Mouse (Mus musculus): Measurements from ENCODE around the gene Tenm2. TPM values are rescaled to one million over a fixed set of nuclear protein-coding genes. Genes with fewer than 3 reads are reported as not detected.

Gene Tenm2
- total RNA-seq, 2 experiments from 2014 or later, result 83.7 to 84.3 TPM

DNA sequence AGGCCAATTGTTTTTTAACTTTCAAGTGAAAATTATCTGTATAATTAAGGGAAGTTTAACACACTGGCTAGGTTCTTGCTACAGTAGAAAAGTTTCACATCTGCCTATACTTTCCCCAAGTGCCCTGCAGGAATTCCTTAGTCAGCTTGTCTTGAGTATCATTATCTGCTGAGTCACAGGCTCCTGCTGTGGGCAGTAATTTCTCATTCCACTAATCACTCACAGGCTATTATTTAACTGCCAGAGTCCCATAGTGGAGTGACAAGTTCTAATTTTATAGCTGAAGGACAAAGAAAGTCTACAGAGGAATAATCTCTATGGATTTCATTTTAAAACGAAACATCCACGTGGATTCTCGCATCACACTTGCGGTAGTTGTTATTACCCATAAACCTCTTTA, 489.5 kb downstream of the Tenm2 start:
- intact Hi-C loops (cut with DNase I), result no loop called here

DNA sequence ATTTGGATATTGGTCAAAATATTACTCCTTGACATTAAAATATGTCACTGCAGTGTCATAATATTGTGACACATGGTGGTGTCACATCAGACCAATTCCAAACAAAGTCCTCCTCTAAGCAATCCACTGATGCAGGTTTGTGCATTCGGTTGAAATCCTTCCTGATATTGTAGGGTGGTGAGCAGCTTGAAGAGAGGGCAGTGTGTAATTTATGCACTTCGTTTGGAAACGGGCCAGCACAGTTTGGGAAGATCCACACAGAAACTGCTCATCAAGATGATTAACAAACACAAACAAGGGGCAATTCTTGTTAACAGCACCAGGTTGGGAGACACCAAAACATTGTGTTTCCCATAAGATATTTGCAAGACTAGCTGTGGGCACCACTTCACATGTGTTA, 508.0 kb downstream of the Tenm2 start:
- intact Hi-C loops (cut with DNase I), result no loop called here
- DNase-seq (ENCODE audit: low spot score in 2 of 2), result no peak

More for the DNA sequence above, 489.5 kb downstream of the Tenm2 start:
- no peak for DNase-seq (ENCODE audit: low spot score in 2 of 2)

DNA sequence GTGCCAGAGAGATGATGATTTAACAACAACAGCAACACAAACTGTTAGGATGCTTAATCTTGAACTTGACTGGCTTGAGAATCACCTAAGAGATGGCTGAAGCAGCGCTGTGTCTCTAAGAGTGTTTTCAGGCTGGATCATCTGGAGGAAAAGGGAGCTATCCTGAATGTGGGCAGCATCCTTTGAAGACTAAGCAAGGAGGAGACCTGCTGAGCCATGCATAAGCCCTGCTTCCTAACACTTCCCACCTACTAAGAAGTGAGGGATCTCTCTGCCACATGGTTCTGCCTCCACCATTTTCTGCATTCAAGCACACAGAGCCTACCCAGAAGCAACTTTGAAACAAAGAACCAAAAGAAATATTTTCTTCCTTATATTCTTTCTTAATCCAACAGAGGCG, 532.9 kb downstream of the Tenm2 start:
- peak in 1 of 2 experiments; percentile 31 for DNase-seq (ENCODE audit: low spot score in 2 of 2)
- intact Hi-C loops (cut with DNase I), result no loop called here

DNA sequence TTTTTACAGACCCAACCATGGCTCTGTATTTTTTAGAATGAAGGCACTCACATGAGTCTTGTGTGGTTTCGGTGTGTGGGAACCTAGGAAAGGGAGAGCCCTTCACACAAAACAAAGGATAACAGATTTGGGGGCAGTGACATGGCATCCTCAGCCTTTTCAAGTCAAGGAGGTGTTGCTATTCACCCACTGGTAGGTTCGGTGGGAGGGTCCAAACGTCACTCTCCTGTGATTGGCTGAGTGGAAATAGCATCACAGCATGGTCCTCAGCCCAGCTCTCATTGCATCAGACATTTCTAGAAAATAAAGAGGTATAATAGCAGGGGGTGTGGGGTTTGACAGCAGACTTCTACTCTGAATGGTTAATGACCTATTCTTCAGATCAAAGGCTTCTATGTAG, 534.8 kb downstream of the Tenm2 start:
- DNase-seq (ENCODE audit: low spot score in 2 of 2), result no peak
- intact Hi-C loops (cut with DNase I), result no loop called here

DNA sequence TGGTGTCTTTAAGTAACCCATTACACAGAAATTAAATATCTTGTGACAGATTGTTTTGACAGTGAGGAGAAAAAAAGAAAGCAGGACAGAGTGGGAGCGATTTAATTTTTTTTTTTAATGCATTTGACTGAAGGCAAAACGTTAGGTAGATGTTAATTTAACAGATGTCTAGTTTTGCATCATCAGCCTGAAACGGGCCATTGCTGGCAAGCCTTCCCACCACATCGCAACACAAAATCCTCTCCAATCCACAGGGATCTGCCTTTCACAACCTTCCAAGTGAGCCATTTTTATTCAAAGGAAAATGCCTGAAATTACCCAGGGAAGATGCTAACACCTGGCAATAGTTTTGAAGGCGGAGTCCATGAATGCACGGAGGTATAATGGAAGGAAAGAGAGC, 535.6 kb downstream of the Tenm2 start:
- DNase-seq (ENCODE audit: low spot score in 2 of 2), result peak in 1 of 2 experiments; percentile 18
- intact Hi-C loops (cut with DNase I), result no loop called here

DNA sequence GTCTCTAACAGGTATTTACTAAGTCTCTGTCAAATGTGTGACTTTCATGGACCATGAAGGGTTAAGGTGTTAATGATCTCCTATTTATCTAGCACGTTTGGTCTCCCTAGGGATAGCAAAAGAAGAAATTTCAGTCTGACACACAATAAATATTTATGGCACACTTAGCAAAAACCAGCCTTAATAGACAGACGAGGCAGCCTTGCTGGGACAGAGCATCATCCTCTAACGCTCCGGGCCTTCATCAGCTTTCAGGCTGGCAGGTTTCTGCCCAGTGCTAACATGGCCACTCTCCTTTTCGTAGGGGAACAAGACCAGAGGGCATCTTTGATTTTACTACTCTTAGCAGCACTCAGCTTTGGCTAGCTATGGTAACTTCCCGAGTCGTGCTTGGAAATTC, 537.5 kb downstream of the Tenm2 start:
- no peak for DNase-seq (ENCODE audit: low spot score in 2 of 2)
- intact Hi-C loops (cut with DNase I), result no loop called here

DNA sequence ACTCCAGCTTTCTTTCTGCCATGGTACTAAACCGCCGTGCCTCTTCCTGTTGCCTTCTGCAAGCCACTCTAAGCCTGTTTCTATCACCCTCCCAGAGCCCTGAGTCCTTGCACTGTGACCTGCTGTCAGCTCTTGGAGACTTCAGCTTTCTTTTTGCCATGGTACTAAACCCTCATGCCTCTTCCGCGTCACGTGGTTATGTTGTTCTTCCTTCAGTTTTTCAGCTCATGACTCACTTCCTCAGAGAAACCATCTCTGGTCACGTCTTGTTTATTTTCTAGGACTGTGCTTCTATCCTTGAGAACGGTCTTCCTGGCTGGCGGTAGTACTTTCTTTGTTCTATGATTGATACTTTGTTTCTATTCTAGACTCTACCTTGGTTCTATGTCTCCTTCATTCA, 537.9 kb downstream of the Tenm2 start:
- intact Hi-C loops (cut with DNase I), result no loop called here

DNA sequence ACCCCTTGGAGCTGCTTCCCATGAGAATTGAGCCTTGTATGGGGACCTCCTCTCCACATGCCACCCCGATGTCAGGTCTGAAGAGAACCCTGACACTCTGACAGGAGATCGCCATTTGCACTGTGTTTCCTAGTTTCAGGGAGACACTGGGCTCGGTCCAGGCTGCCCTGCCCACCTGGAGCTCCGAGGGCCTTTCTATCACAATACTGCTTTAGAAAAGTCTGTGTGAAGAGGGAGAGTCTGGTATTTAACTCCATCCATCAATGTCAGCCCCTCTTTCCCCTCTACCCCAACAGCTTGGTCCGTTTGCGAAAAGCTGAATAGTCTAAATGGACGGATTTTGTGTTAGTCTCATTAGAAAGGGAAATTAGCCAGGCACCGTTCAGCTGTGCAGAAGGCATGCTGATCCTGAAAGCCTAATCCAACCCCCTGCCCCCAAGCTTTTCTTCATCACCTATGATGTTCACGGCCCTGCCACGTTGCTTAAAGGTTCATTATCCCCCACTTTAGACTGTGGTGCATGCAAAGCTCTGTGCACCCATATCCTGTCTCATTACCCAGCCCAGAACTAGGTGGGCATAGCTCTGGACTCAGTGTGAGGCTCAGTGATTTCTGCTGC, 538.6 kb downstream of the Tenm2 start:
- no peak for DNase-seq (ENCODE audit: low spot score in 2 of 2)
- intact Hi-C loops (cut with DNase I), result no loop called here

More for the DNA sequence above, 537.9 kb downstream of the Tenm2 start:
- DNase-seq (ENCODE audit: low spot score in 2 of 2), result no peak

DNA sequence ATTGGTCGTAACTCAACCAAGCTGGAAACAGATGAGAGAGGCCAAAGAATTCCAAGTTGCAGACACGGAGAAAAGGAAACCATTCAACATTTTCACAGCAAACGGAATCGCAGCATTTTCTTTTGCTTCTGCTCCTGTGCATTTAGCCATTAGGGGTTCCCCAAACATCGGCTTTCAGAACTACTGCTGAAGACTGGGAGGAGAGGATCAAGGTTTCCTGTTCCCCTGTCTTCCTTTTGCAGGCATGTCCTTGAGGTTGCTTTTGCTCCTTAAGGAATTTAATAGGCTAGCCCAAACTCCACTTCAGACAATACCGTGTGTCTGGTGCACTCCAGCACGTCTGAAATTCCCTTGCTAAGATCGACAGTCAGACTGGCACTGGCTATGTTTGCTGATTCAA, 541.0 kb downstream of the Tenm2 start:
- DNase-seq (ENCODE audit: low spot score in 2 of 2), result peak in 1 of 2 experiments; percentile 16
- intact Hi-C loops (cut with DNase I), result no loop called here

DNA sequence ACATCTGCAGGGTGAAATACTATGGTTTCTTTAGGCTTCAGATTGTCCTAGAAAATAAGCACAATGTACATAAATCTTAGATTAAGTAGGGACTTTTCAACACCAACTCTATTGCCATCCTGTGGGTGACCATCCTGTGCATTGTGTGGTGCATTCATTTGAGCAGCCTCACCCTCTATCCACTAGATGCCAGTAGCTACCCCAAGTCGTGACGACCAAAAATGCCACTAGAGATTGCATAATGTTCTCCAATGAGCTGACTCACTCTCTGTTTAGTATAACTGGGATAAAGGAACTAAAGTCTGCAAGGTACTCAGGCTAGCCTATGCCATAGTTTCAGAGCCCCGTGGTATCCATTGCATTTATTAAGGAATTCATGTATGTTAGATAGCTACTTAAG, 543.1 kb downstream of the Tenm2 start:
- DNase-seq (ENCODE audit: low spot score in 2 of 2), result peak in 1 of 2 experiments; percentile 37
- intact Hi-C loops (cut with DNase I), result no loop called here

DNA sequence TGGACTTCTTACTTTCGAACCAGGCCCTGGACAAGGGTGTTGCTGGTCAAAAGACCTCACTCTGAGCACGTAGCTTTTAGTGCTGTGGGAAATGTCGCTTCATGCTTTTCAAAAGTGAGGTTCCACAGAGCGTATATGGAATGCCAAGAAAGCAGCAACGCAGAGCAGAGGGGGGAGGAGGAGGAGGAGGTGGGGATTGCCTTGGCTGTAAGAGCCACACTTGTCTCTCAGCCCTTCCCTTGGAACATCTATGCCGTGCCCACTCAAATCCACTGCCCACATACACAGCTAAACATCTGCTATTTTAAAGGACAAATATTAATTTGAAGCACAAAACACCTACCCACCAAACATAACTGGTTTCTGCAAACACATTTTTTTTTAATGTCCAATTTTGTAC, 544.9 kb downstream of the Tenm2 start:
- intact Hi-C loops (cut with DNase I), result no loop called here
- DNase-seq (ENCODE audit: low spot score in 2 of 2), result peak in 1 of 2 experiments; percentile 32

DNA sequence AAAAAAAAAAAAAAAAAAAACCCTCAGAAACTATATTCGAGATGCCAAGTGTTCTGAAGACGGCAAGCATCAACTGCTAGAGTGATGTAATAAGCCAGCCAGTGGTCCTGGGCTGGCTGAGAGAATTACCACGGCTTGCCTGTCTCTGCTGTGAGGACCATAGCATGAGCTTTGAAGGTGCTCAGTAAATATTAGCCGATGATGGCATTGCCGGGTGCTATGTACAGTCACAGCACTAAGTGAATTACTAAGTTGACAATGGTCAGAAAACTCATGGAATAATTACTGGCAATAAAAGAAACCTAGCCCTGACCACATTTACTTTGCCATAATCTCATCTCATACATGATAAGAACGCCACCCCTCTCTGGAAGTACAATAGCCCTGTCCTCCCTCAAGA, 549.5 kb downstream of the Tenm2 start:
- intact Hi-C loops (cut with DNase I), result loop anchor here (10.0 kb wide), 1 partner anchor 549 kb away; the partner anchor contains the start of gene Tenm2
- DNase-seq (ENCODE audit: low spot score in 2 of 2), result no peak

DNA sequence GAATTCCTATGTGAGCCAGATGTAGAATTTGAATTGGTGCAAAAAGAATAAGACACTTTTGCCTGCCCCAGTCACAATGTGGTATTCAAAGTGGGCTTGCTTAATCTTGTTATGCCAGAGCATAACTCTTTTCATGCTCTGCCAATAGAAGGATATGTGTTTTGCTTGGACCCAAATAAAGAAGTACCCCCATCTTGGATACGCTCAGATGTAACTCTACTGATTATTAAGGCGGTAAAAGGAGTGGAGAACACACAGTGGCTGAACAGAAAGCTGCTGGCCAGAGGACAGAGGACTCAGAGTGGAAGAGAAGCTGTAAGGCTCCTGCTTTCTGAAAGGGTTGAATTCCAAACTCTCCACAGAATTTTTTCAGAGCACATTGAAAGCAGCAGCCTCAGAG, 556.4 kb downstream of the Tenm2 start:
- intact Hi-C loops (cut with DNase I), result loop anchor here (5.0 to 10.0 kb wide), 2 partner anchors 457 to 635 kb away; no protein-coding TSS in a partner anchor
- DNase-seq (ENCODE audit: low spot score in 2 of 2), result no peak

DNA sequence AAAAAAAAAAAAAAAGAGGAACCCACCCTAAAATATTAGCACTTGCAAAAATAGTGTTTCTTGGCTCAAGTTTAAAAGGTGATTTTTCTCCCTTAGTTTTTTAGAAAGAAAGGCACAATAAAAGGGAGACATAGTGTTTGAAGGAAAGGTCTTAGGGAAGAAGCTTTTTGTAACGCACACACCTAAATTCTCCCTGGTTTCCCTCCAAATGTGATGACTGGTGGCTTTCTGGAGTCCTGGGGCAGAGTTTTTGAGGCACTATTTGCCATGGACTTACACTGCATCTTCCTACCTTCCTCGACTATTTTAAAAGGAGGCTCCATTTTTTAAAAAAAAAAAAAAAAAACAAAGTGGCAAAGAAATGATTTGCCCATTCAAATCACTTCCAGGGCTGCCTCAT, 557.2 kb downstream of the Tenm2 start:
- no peak for DNase-seq (ENCODE audit: low spot score in 2 of 2)
- intact Hi-C loops (cut with DNase I), result loop anchor here (5.0 to 10.0 kb wide), 2 partner anchors 456 to 634 kb away; no protein-coding TSS in a partner anchor

DNA sequence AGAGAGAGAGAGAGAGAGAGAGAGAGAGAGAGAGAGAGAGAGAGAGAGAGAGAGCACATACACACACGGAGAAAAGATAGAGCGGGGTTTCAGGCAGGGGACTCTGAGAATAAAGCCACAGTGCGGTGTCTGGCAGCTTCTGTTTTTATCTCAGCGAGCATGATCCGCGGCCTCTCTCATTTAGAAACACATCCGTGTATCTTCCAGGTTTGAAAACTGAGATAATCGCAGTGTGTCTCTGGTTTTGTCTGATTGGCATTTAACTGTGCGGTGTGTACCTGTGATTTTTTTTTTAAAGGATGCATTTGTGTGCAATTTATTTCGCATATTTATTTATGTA, 557.7 kb downstream of the Tenm2 start:
- intact Hi-C loops (cut with DNase I), result loop anchor here (5.0 to 10.0 kb wide), 2 partner anchors 456 to 633 kb away; no protein-coding TSS in a partner anchor
- DNase-seq (ENCODE audit: low spot score in 2 of 2), result no peak

DNA sequence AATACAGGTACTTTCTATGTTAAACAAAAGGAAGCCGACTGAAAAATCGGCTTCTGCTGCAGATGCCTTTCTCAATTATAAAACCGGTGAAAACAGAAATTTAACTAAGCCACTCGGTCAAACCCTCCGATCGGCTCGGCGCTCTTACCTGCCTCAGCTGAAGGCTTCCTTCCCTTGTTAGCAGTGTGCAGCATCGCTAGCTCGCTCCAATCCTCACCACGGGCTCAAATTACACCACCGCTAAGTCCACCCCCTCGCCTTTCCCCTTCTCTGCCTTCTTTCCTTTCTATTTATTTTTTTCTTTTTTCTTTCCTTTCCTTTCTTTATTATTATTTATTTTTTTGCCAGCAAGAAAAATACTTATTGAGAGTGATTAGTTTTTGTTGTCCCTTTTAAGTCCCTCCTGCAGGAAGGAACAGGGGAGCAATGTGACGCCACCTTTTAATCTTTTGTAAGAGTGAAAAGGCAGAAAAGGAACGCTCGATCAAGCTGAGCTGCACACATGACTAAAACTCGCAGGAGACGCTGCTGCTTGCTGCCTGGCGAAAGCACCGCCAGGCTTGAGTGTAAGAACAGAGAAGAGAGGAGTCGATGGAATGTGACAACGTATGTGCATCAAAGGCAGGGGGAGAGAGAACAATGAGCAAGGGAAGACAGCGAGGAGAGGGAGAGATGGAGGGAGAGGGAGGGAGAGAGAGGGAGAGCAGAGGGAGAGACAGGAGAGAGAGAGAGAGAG, 558.3 kb downstream of the Tenm2 start:
- intact Hi-C loops (cut with DNase I), result loop anchor here (5.0 to 10.0 kb wide), 2 partner anchors 455 to 633 kb away; no protein-coding TSS in a partner anchor
- DNase-seq (ENCODE audit: low spot score in 2 of 2), result peak; percentile 61 to 66

DNA sequence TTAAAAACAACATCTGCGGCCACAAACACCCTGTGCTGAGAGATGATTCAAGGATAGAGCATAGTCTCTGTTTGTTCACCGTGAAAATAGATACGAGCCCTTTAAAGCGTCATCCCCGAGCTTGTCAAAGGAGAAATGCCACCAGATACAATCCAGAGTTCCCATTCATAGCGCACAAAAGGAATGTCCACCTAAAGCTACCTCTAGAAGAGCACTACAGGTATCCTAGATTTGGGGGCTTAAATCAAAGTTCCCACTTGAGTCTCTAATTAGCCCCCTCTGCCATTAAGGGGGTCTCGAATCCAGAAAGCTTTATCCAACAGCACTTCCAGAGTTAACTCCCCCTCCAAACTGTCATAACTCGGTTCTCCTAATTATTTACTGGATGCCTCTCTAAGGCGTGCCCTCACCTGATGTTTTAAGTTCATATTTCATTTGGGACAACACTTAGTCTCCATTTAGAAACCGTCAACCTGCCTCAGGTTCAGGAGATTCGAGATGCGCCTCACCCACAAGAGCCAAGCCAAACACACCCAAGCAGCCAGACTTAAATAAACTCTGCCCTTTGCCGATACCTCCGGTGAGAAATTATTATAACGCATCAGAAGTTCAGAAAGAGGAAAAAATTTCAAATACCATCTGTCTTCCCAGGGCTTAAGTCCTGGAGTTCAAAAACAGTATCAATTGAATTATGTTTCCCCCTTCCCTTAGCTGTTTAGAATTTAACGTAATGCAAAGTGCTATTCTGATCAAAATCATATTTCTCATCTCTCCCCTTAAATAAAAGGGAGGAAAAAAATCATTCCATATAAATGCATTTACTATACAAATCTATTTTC, 559.1 kb downstream of the Tenm2 start:
- DNase-seq (ENCODE audit: low spot score in 2 of 2), result no peak
- intact Hi-C loops (cut with DNase I), result loop anchor here (5.0 to 10.0 kb wide), 2 partner anchors 454 to 632 kb away; no protein-coding TSS in a partner anchor

DNA sequence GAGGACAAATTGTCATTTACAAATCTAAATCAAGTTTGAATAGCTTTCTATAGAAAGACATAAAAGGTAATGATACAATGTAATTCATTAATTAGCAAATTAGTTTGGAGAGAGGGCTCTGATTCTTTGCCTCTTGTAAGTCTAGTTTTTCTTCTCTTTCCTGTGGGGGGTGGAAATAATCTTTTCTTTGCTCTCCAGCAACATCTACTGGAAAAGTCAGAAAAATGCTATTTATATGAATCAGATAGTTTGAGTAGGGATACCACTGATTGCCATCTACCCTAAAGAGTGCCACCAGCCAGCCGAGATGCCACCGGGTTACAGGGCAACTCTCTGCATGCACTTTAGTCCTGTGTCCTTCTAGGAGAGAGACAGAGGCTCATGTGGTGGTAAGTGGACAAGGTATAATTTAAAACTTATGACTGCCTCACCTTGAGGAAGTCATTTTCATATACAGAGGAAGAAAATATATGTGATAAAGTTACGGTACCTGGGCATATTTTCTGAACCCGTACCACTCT, 560.8 kb downstream of the Tenm2 start:
- intact Hi-C loops (cut with DNase I), result loop anchor here (5.0 to 10.0 kb wide), 2 partner anchors 453 to 630 kb away; no protein-coding TSS in a partner anchor
- DNase-seq (ENCODE audit: low spot score in 2 of 2), result no peak

DNA sequence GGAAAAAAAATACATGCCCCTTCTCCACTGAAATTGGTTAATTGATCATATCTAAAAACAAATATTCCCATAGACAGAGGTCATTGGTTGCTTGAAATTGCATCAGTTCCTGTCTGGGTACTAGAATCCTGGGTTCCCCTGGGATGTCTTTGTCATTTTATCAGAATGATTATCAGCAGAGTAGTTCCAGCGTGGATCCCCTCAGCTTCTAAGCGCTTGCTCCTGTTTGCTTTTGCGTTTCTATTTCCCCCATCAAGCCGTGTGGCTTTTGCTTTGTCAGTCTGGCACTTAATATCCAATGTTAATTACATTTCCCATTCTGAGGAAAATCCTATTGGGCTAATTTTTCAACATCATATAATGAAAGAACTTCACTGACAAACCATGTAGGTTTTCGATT, 561.6 kb downstream of the Tenm2 start:
- intact Hi-C loops (cut with DNase I), result loop anchor here (10.0 kb wide), 1 partner anchor 629 kb away; no protein-coding TSS in a partner anchor
- DNase-seq (ENCODE audit: low spot score in 2 of 2), result no peak

DNA sequence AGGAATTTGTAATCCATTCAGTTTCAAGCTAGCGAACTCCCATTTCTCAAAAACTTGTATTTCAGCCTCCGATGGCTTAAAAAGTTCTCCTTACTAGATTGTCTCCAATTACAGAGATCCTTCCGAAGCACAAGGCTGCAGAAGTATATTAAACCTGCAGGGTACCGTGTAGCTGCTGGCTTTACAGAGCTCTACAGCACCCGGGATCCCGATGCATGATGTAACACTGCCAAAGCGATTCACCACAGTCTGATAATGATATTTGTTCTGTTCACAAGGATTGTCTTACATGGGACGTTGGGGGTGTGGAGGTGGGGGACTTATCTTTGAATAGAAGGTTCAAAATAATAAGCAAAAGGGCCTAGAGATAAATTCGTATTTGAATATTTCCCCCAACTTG, 564.6 kb downstream of the Tenm2 start:
- intact Hi-C loops (cut with DNase I), result loop anchor here (10.0 kb wide), 1 partner anchor 626 kb away; no protein-coding TSS in a partner anchor
- DNase-seq (ENCODE audit: low spot score in 2 of 2), result no peak
